Mouse (Mus musculus) kidney, embryonic 15.5 days (tissue): ENCODE data around the gene Gga2. TPM values are rescaled to one million over a fixed set of nuclear protein-coding genes. Genes with fewer than 3 reads are reported as not detected.

Experiments used
- ATAC-seq: fragments of 200-750 bp; cut with Nextera tagmentation; replicated peaks from 2 replicates; pipeline ENCODE4 v1.8.0; 2017; ENCODE audit warnings: moderate TSS enrichment; ENCODE audit not compliant: low FRiP score
- H3K27ac ChIP-seq: fragments of 300-500 bp; sonication (generic); 2 replicates; pipeline ENCODE4 v1.5.1; 2015; ENCODE audit warnings: mild to moderate bottlenecking, inconsistent platforms
- H3K27me3 ChIP-seq: fragments of 300-500 bp; sonication (generic); 2 replicates; pipeline ENCODE4 v1.6.1; 2015; ENCODE audit warnings: inconsistent platforms
- H3K36me3 ChIP-seq: fragments of 300-500 bp; sonication (generic); 2 replicates; pipeline ENCODE4 v1.6.1; 2015; ENCODE audit warnings: inconsistent platforms
- H3K4me1 ChIP-seq: fragments of 300-500 bp; sonication (generic); 2 replicates; pipeline ENCODE4 v1.6.1; 2015; ENCODE audit warnings: inconsistent platforms
- H3K4me2 ChIP-seq: fragments of 300-500 bp; sonication (generic); 2 replicates; pipeline ENCODE4 v1.6.1; 2015; ENCODE audit warnings: moderate library complexity, mild to moderate bottlenecking, inconsistent platforms
- H3K4me3 ChIP-seq: fragments of 300-500 bp; sonication (generic); replicated peaks from 2 replicates; pipeline ENCODE4 v1.5.1; 2015; ENCODE audit warnings: mild to moderate bottlenecking, inconsistent platforms
- H3K9ac ChIP-seq: fragments of 300-500 bp; sonication (generic); 2 replicates; pipeline ENCODE4 v1.6.1; 2015; ENCODE audit warnings: mild to moderate bottlenecking, inconsistent platforms
- H3K9me3 ChIP-seq: fragments of 300-500 bp; sonication (generic); replicated peaks from 2 replicates; pipeline ENCODE4 v1.6.1; 2016; ENCODE audit warnings: inconsistent platforms
- WGBS: fragments of 180-500 bp; shearing (Covaris S2); methylation state at CpG from one replicate; pipeline ENCODE4 v1.1.7; 2015; ENCODE audit warnings: mixed read lengths; 5-methylcytosine and 5-hydroxymethylcytosine counted together
- polyA plus RNA-seq: library from polyadenylated mRNA; unstranded; fragments of >200 nt; fragmentation: Nextera tagmentation; extraction: Ambion mirVana; gene quantifications from 2 replicates; pipeline ENCODE4 v1.2.1, GENCODE M21; 2015

Gene Gga2
- polyA plus RNA-seq, 1 experiment from 2014 or later = 95.4 TPM

GRCm38 (mm10) chr7:122044106-122044505 lies 23.1 kb upstream of the Gga2 start:
- ATAC-seq = no peak
- H3K36me3 ChIP-seq = peaks cover 73% of the 10 kb centered on the region
- 88% methylated on average over 8 of the region's 8 CpGs for WGBS
- no peaks in the 10 kb centered on the region for H3K27me3 ChIP-seq
- no peaks in the 10 kb centered on the region for H3K9me3 ChIP-seq
- no peaks in the 10 kb centered on the region for H3K4me1 ChIP-seq
- H3K4me3 ChIP-seq = no peak overlapping the region
- H3K27ac ChIP-seq = no peak overlapping the region
- no peak overlapping the region for H3K4me2 ChIP-seq
- no peak overlapping the region for H3K9ac ChIP-seq

GRCm38 (mm10) chr7:122034348-122034747 lies 13.3 kb upstream of the Gga2 start:
- H3K9ac ChIP-seq = no peak overlapping the region
- ATAC-seq = no peak
- no peaks in the 10 kb centered on the region for H3K4me1 ChIP-seq
- H3K27ac ChIP-seq = no peak overlapping the region
- no peak overlapping the region for H3K4me3 ChIP-seq
- H3K4me2 ChIP-seq = no peak overlapping the region
- peaks cover 22% of the 10 kb centered on the region for H3K36me3 ChIP-seq
- WGBS = 35% methylated on average over 2 of the region's 2 CpGs
- H3K27me3 ChIP-seq = no peaks in the 10 kb centered on the region
- no peaks in the 10 kb centered on the region for H3K9me3 ChIP-seq

DNA sequence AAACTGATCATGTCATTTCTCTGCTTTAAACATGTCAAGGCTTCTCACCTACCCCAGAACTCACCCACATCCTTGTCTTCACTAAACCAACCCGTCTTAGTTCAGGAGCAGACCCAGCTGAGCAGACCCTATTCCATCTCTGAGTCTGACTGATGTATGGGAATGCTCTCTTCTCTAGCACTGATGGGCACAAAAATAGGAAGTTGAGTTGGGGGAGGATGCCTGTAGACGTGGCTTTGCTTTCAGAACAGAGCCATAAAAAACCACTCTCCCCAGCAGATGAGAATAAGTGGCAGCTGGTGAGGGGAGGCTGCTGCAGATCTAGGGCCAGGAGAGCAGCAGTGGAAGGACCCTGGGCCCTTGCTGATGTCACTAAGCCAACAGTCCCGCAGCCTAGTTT lies 12.3 kb upstream of the Gga2 start:
- WGBS = 46% methylated on average over 3 of the region's 3 CpGs
- H3K9ac ChIP-seq = no peak overlapping the region
- no peak overlapping the region for H3K4me3 ChIP-seq
- ATAC-seq = no peak
- no peak overlapping the region for H3K4me2 ChIP-seq
- no peak overlapping the region for H3K27ac ChIP-seq
- H3K27me3 ChIP-seq = no peaks in the 10 kb centered on the region
- H3K9me3 ChIP-seq = no peaks in the 10 kb centered on the region
- H3K4me1 ChIP-seq = no peaks in the 10 kb centered on the region
- peaks cover 12% of the 10 kb centered on the region for H3K36me3 ChIP-seq

DNA sequence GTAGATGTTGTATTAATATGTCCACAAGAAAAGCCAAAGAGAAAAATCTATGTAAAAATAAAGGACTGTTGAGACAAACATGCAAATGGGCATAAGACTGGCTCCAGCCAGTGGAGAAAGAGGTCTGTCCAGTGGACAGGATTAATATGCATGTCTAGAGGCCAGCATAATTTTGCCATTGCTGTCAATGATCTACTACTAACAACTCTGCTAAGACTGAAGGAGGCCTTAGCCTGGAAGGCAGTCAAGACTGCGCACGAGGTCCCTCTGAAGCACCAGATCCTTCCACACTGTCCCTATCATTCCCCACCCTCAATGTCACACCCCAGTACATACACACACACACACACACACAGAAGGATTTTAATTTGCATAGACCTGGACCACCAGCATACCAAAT lies 1.1 kb upstream of the Gga2 start:
- WGBS = 71% methylated on average over 2 of the region's 2 CpGs
- Histone ChIP-seq H3K4me1 (peaks cover 35% of the 10 kb centered on the region), H3K36me3 (0 out of 2 replicates have a peak, but pooled peaks cover 4% of the 10 kb centered on the region), H3K4me3 (no peak overlapping the region), H3K9me3 (no peaks in the 10 kb centered on the region), H3K27me3 (no peaks in the 10 kb centered on the region), H3K27ac (no peak overlapping the region), H3K9ac (no peak overlapping the region), H3K4me2 (no peak overlapping the region)
- ATAC-seq = peak; percentile 27; the same call in 1 of the 2 replicates

- peak; percentile 10 for ATAC-seq
- peak overlapping the region; percentile 81 for H3K4me3 ChIP-seq
- H3K27me3 ChIP-seq = no peaks in the 10 kb centered on the region
- WGBS = 3% methylated on average over 6 of the region's 6 CpGs
- no peaks in the 10 kb centered on the region for H3K9me3 ChIP-seq
- peak overlapping the region; percentile 71 for H3K9ac ChIP-seq
- H3K4me1 ChIP-seq = peaks cover 49% of the 10 kb centered on the region
- H3K27ac ChIP-seq = peak overlapping the region; percentile 91
- H3K4me2 ChIP-seq = peak overlapping the region; percentile 86
- 0 out of 2 replicates have a peak, but pooled peaks cover 4% of the 10 kb centered on the region for H3K36me3 ChIP-seq
Measured at GRCm38 (mm10) chr7:122020273-122020666, 752 bp downstream of the Gga2 start.

- Histone ChIP-seq H3K36me3 (0 out of 2 replicates have a peak, but pooled peaks cover 4% of the 10 kb centered on the region), H3K27me3 (no peaks in the 10 kb centered on the region), H3K9me3 (no peaks in the 10 kb centered on the region), H3K9ac (no peak overlapping the region), H3K4me2 (peak overlapping the region; percentile 86), H3K27ac (no peak overlapping the region), H3K4me3 (peak overlapping the region; percentile 81; the same call in 1 of the 2 replicates), H3K4me1 (peaks cover 56% of the 10 kb centered on the region)
- no peak for ATAC-seq
- WGBS = 82% methylated on average over 7 of the region's 7 CpGs
Measured at GRCm38 (mm10) chr7:122018978-122019377, 2.0 kb downstream of the Gga2 start.

GRCm38 (mm10) chr7:122018247-122018646 lies 2.8 kb downstream of the Gga2 start:
- no peak overlapping the region for H3K4me3 ChIP-seq
- H3K27me3 ChIP-seq = no peaks in the 10 kb centered on the region
- peaks cover 51% of the 10 kb centered on the region for H3K4me1 ChIP-seq
- 57% methylated on average over 3 of the region's 3 CpGs for WGBS
- no peak overlapping the region for H3K27ac ChIP-seq
- H3K4me2 ChIP-seq = no peak overlapping the region
- 0 out of 2 replicates have a peak, but pooled peaks cover 4% of the 10 kb centered on the region for H3K36me3 ChIP-seq
- no peaks in the 10 kb centered on the region for H3K9me3 ChIP-seq
- no peak overlapping the region for H3K9ac ChIP-seq
- no peak for ATAC-seq

GRCm38 (mm10) chr7:122015734-122016133 lies 5.3 kb downstream of the Gga2 start:
- H3K4me1 ChIP-seq = peaks cover 51% of the 10 kb centered on the region
- H3K27me3 ChIP-seq = no peaks in the 10 kb centered on the region
- H3K4me2 ChIP-seq = peak overlapping the region; percentile 17
- H3K9me3 ChIP-seq = no peaks in the 10 kb centered on the region
- H3K4me3 ChIP-seq = no peak overlapping the region
- H3K27ac ChIP-seq = 0 out of 2 replicates have a peak overlapping the region, but pooled peaks have one; percentile 15
- H3K9ac ChIP-seq = no peak overlapping the region
- 0 out of 2 replicates have a peak, but pooled peaks have one; percentile 9 for ATAC-seq
- 21% methylated on average over 10 of the region's 10 CpGs for WGBS
- H3K36me3 ChIP-seq = peaks cover 20% of the 10 kb centered on the region

DNA sequence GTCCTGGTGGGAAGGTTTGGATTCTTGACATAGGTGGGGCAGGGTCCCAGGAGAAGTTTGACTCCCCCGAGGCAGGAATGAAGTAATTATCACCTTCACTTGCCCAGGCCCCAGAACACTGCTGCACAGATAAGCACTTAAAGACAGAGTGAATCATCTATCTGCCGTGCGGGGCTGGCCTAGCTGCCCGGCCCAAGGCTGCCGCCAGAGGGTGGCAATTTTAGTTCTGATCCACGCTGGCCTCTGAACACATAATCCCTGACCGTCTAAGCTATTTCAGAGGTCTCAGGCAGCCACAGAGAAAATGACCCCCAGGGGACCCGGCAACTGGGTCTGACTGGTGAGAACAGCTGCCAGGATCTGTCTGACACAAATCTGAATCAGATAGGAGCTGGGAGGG lies 5.9 kb downstream of the Gga2 start:
- no peaks in the 10 kb centered on the region for H3K9me3 ChIP-seq
- 16% methylated on average over 8 of the region's 8 CpGs for WGBS
- no peak overlapping the region for H3K4me3 ChIP-seq
- H3K9ac ChIP-seq = no peak overlapping the region
- H3K4me1 ChIP-seq = peaks cover 48% of the 10 kb centered on the region
- 0 out of 2 replicates have a peak overlapping the region, but pooled peaks have one; percentile 15 for H3K27ac ChIP-seq
- H3K4me2 ChIP-seq = peak overlapping the region; percentile 17
- ATAC-seq = no peak
- no peaks in the 10 kb centered on the region for H3K27me3 ChIP-seq
- peaks cover 27% of the 10 kb centered on the region for H3K36me3 ChIP-seq

DNA sequence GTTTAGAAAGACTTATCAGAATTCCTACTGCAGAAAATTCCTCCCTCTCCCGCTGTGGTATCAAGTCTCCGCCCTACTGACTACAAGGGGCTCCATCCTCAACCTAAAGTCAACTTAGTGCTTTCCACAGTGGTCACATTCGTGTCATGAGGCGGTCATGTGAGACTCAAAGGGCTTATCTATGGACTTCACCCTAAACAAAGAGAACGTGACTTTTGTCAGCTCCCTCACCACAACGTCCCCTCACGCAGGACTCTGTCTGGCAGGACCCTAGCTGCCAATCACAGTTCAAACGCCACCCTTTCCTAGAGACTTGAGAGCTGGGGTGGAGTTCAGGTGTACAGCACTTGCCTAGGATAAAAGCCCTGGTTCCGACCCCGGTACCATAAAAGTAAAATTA lies 8.1 kb downstream of the Gga2 start:
- no peaks in the 10 kb centered on the region for H3K27me3 ChIP-seq
- H3K4me3 ChIP-seq = no peak overlapping the region
- H3K4me2 ChIP-seq = no peak overlapping the region
- peaks cover 47% of the 10 kb centered on the region for H3K36me3 ChIP-seq
- no peak overlapping the region for H3K9ac ChIP-seq
- no peaks in the 10 kb centered on the region for H3K9me3 ChIP-seq
- ATAC-seq = no peak
- 84% methylated on average over 10 of the region's 10 CpGs for WGBS
- H3K27ac ChIP-seq = no peak overlapping the region
- peaks cover 28% of the 10 kb centered on the region for H3K4me1 ChIP-seq

DNA sequence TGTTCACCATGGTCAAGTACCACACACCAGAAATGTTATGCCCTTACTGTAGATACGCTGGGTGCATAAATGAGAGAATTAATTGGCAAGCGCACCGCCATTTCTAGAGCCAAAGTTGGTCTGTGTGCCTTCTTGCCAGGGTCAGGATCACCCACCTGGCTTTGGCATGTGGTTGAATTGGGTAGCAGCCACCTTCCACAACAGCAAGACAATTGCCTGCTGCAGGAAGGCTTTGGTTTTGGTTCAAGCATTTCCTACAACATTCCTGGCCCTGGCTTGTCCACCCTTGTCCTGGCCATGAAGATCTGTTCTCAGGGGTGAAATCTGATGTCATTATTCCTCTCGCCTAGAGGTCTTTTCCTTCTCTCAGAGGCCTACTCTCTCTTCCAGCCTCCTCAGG lies 8.7 kb downstream of the Gga2 start:
- Histone ChIP-seq H3K36me3 (peaks cover 51% of the 10 kb centered on the region), H3K9me3 (no peaks in the 10 kb centered on the region), H3K4me2 (no peak overlapping the region), H3K4me1 (peaks cover 25% of the 10 kb centered on the region), H3K27me3 (no peaks in the 10 kb centered on the region), H3K9ac (no peak overlapping the region), H3K4me3 (no peak overlapping the region), H3K27ac (no peak overlapping the region)
- no peak for ATAC-seq
- 95% methylated on average over 4 of the region's 4 CpGs for WGBS

GRCm38 (mm10) chr7:122000396-122000795 lies 20.6 kb downstream of the Gga2 start:
- H3K36me3 ChIP-seq = peaks cover 93% of the 10 kb centered on the region

GRCm38 (mm10) chr7:121995961-121996360 lies 25.1 kb downstream of the Gga2 start:
- Histone ChIP-seq H3K9ac (no peak overlapping the region), H3K4me2 (no peak overlapping the region), H3K4me1 (no peaks in the 10 kb centered on the region), H3K36me3 (peaks cover 95% of the 10 kb centered on the region), H3K27ac (no peak overlapping the region), H3K4me3 (no peak overlapping the region), H3K9me3 (no peaks in the 10 kb centered on the region), H3K27me3 (no peaks in the 10 kb centered on the region)
- no peak for ATAC-seq
- WGBS = 92% methylated on average over 5 of the region's 5 CpGs

More at GRCm38 (mm10) chr7:122000396-122000795, 20.6 kb downstream of the Gga2 start:
- WGBS = 80% methylated on average over 8 of the region's 8 CpGs
- Histone ChIP-seq H3K27me3 (no peaks in the 10 kb centered on the region), H3K4me1 (no peaks in the 10 kb centered on the region), H3K9ac (no peak overlapping the region), H3K4me3 (no peak overlapping the region), H3K9me3 (no peaks in the 10 kb centered on the region), H3K4me2 (no peak overlapping the region), H3K27ac (no peak overlapping the region)
- ATAC-seq = no peak
